Comparison of ENCODE assay signal across 16 mouse cellular contexts in genomic region chr17:34922939-34923338, GRCm38 (mm10). TPM values are rescaled to one million over a fixed set of nuclear protein-coding genes. Genes with fewer than 3 reads are reported as not detected.
DNase-seq lines count a peak whose midpoint lies in the region; ATAC-seq and TF ChIP-seq lines count a peak whose summit lies in the region.
"Had no signal": no experiment of that assay in that cellular context is flagged by ENCODE, and none has a peak within 500 bp of the region (broad histone marks: within the 10 kb centered on the region; RNA-seq: fewer than 3 reads in every experiment).

No protein-coding gene starts in this region.

- H3K4me2 ChIP-seq in hindbrain, postnatal 0 days (ENCODE audit: low read depth, low read length) = no peak overlapping the region
- no peak overlapping the region for H3K4me2 ChIP-seq in hindbrain, embryonic 16.5 days (ENCODE audit: low read length)
- no peak overlapping the region for H3K4me2 ChIP-seq in intestine, embryonic 16.5 days (ENCODE audit: low read depth, low read length)
- no peak overlapping the region for H3K4me2 ChIP-seq in forebrain, embryonic 15.5 days (replicated peaks)
- H3K4me2 ChIP-seq: embryonic facial prominence, embryonic 15.5 days; heart, embryonic 12.5 days; lung, embryonic 15.5 days had no signal

- no peak overlapping the region for H3K4me3 ChIP-seq in hindbrain, postnatal 0 days (ENCODE audit: low read length)
- no peak overlapping the region for H3K4me3 ChIP-seq in hindbrain, embryonic 16.5 days (ENCODE audit: low read length)
- no peak overlapping the region for H3K4me3 ChIP-seq in thymus, adult 2 months (ENCODE audit: control insufficient read depth, insufficient read depth, low read length)
- H3K4me3 ChIP-seq in intestine, embryonic 16.5 days (ENCODE audit: low read length) = no peak overlapping the region
- H3K4me3 ChIP-seq in forebrain, embryonic 15.5 days = no peak overlapping the region
- H3K4me3 ChIP-seq: embryonic facial prominence, embryonic 15.5 days; heart, embryonic 12.5 days; lung, embryonic 15.5 days had no signal

- TF ChIP-seq CTCF in hindbrain, postnatal 0 days (IDR thresholded peaks at IDR 0.05; ENCODE audit: low read depth) = peak; percentile 17; the same call in 1 of the 2 replicates
- TF ChIP-seq CTCF in thymus, adult 2 months (IDR thresholded peaks at IDR 0.05; ENCODE audit: borderline replicate concordance, control insufficient read depth, extremely low read depth, insufficient read depth, low read length, poor library complexity) = 0 out of 2 replicates have a peak, but pooled peaks have one; percentile 14

- H3K4me1 ChIP-seq in hindbrain, postnatal 0 days (ENCODE audit: insufficient read depth, low read length) = no peaks in the 10 kb centered on the region
- H3K4me1 ChIP-seq in hindbrain, embryonic 16.5 days (ENCODE audit: control insufficient read depth, insufficient read depth, low read depth, low read length) = no peaks in the 10 kb centered on the region
- no peaks in the 10 kb centered on the region for H3K4me1 ChIP-seq in thymus, adult 2 months (replicated peaks; ENCODE audit: control insufficient read depth, insufficient read depth, low read length)
- no peaks in the 10 kb centered on the region for H3K4me1 ChIP-seq in intestine, embryonic 16.5 days (ENCODE audit: control insufficient read depth, insufficient read depth, low read length)
- H3K4me1 ChIP-seq in forebrain, embryonic 15.5 days = no peaks in the 10 kb centered on the region
- H3K4me1 ChIP-seq: embryonic facial prominence, embryonic 15.5 days; heart, embryonic 12.5 days; lung, embryonic 15.5 days had no signal

- TF ChIP-seq POLR2A in thymus, adult 2 months (IDR thresholded peaks at IDR 0.05; ENCODE audit: control insufficient read depth, extremely low read depth, insufficient read depth, low read length, poor library complexity) = no peak

- no peaks in the 10 kb centered on the region for H3K36me3 ChIP-seq in hindbrain, postnatal 0 days (ENCODE audit: insufficient read depth, low read length)
- H3K36me3 ChIP-seq in hindbrain, embryonic 16.5 days (ENCODE audit: control insufficient read depth, insufficient read depth, low read length) = no peaks in the 10 kb centered on the region
- no peaks in the 10 kb centered on the region for H3K36me3 ChIP-seq in thymus, adult 2 months (ENCODE audit: control insufficient read depth, insufficient read depth, low read length)
- no peaks in the 10 kb centered on the region for H3K36me3 ChIP-seq in intestine, embryonic 16.5 days (ENCODE audit: control insufficient read depth, insufficient read depth, low read length)
- H3K36me3 ChIP-seq in forebrain, embryonic 15.5 days = no peaks in the 10 kb centered on the region
- H3K36me3 ChIP-seq: embryonic facial prominence, embryonic 15.5 days; G1E; heart, embryonic 12.5 days; lung, embryonic 15.5 days had no signal

- no peak overlapping the region for H3K9ac ChIP-seq in hindbrain, postnatal 0 days (replicated peaks; ENCODE audit: low read length)
- H3K9ac ChIP-seq in hindbrain, embryonic 16.5 days (ENCODE audit: low read depth, low read length) = no peak overlapping the region
- no peak overlapping the region for H3K9ac ChIP-seq in intestine, embryonic 16.5 days (ENCODE audit: low read depth, low read length)
- no peak overlapping the region for H3K9ac ChIP-seq in forebrain, embryonic 15.5 days (replicated peaks)
- H3K9ac ChIP-seq: embryonic facial prominence, embryonic 15.5 days; heart, embryonic 12.5 days; lung, embryonic 15.5 days had no signal

- H3K27me3 ChIP-seq in hindbrain, postnatal 0 days (ENCODE audit: insufficient read depth, low read length) = no peaks in the 10 kb centered on the region
- H3K27me3 ChIP-seq in hindbrain, embryonic 16.5 days (replicated peaks; ENCODE audit: control insufficient read depth, insufficient read depth, low read length) = no peaks in the 10 kb centered on the region
- H3K27me3 ChIP-seq in thymus, adult 2 months (ENCODE audit: control insufficient read depth, insufficient read depth, low read length) = no peaks in the 10 kb centered on the region
- no peaks in the 10 kb centered on the region for H3K27me3 ChIP-seq in intestine, embryonic 16.5 days (replicated peaks; ENCODE audit: control insufficient read depth, insufficient read depth, low read length)
- no peaks in the 10 kb centered on the region for H3K27me3 ChIP-seq in forebrain, embryonic 15.5 days
- H3K27me3 ChIP-seq: embryonic facial prominence, embryonic 15.5 days; heart, embryonic 12.5 days; lung, embryonic 15.5 days had no signal

- no peak for ATAC-seq in hindbrain, postnatal 0 days
- ATAC-seq in hindbrain, embryonic 16.5 days = no peak
- 0 out of 2 replicates have a peak, but pooled peaks have one; percentile 21 for ATAC-seq in intestine, embryonic 16.5 days
- no peak for ATAC-seq in forebrain, embryonic 15.5 days (replicated peaks)

- H3K9me3 ChIP-seq in hindbrain, postnatal 0 days (ENCODE audit: low read length) = no peaks in the 10 kb centered on the region
- no peaks in the 10 kb centered on the region for H3K9me3 ChIP-seq in hindbrain, embryonic 16.5 days (ENCODE audit: control insufficient read depth, low read length)
- H3K9me3 ChIP-seq in intestine, embryonic 16.5 days (ENCODE audit: control insufficient read depth, low read length) = no peaks in the 10 kb centered on the region
- no peaks in the 10 kb centered on the region for H3K9me3 ChIP-seq in forebrain, embryonic 15.5 days
- H3K9me3 ChIP-seq: embryonic facial prominence, embryonic 15.5 days; G1E; heart, embryonic 12.5 days; lung, embryonic 15.5 days had no signal

- DNase-seq in hindbrain, postnatal 0 days (ENCODE audit: low spot score) = no peak
- DNase-seq in thymus, adult 2 months = no peak
- no peak for DNase-seq in thymus, postnatal 10 days (ENCODE audit: low spot score in 2 of 2)
- DNase-seq in testis, postnatal 14 days (ENCODE audit: low spot score) = no peak
- no peak for DNase-seq in yolk sac, embryonic 10.5 days (ENCODE audit: low spot score)
- DNase-seq: adrenal gland, adult 2 months; cerebellum, postnatal 10 days; kidney, postnatal 14 days had no signal

- no peak overlapping the region for H3K27ac ChIP-seq in hindbrain, postnatal 0 days
- no peak overlapping the region for H3K27ac ChIP-seq in hindbrain, embryonic 16.5 days (ENCODE audit: low read depth, low read length)
- H3K27ac ChIP-seq in thymus, adult 2 months (ENCODE audit: control insufficient read depth, insufficient read depth, low read length) = no peak overlapping the region
- no peak overlapping the region for H3K27ac ChIP-seq in intestine, embryonic 16.5 days (ENCODE audit: low read length)
- H3K27ac ChIP-seq in forebrain, embryonic 15.5 days (replicated peaks) = no peak overlapping the region
- H3K27ac ChIP-seq: embryonic facial prominence, embryonic 15.5 days; lung, embryonic 15.5 days had no signal

- 56% methylated on average over 6 of the region's 6 CpGs for WGBS in hindbrain, postnatal 0 days
- 48% methylated on average over 6 of the region's 6 CpGs for WGBS in hindbrain, embryonic 16.5 days
- WGBS in thymus, adult 2 months = 74% methylated on average over 6 of the region's 6 CpGs
- WGBS in intestine, embryonic 16.5 days = 38% methylated on average over 6 of the region's 6 CpGs
- WGBS in forebrain, embryonic 15.5 days = 48% methylated on average over 6 of the region's 6 CpGs

RNA-seq across cellular contexts. Expression of gene Neu1, which starts 8.1 kb away (rescaled TPM):
- total RNA-seq in hindbrain, postnatal 0 days (2014; rRNA removed) = 50.9 and 93.9 TPM in 2 replicates
- polyA plus RNA-seq in hindbrain, postnatal 0 days (2015; fragmentation: Nextera tagmentation; extraction: Ambion mirVana) = 42.9 and 43.1 TPM in 2 replicates
- 41.7 and 42.1 TPM in 2 replicates for polyA plus RNA-seq in hindbrain, embryonic 16.5 days (2015; fragmentation: Nextera tagmentation; extraction: Ambion mirVana)
- 66.9 and 82.3 TPM in 2 replicates for polyA plus RNA-seq in thymus, adult 2 months (2012; rRNA removed)
- polyA plus RNA-seq in intestine, embryonic 16.5 days (2015; fragmentation: Nextera tagmentation; extraction: Ambion mirVana) = 226 and 301 TPM in 2 replicates
- 27.9 and 31.0 TPM in 2 replicates for polyA plus RNA-seq in forebrain, embryonic 15.5 days (2015; fragmentation: Nextera tagmentation; extraction: Ambion mirVana)

RNA-seq across cellular contexts. Expression of gene Slc44a4, which starts 8.7 kb away (rescaled TPM):
- 0.22 TPM in 1 of 2 replicates, not detected in the other for total RNA-seq in hindbrain, postnatal 0 days (2014; rRNA removed)
- polyA plus RNA-seq in hindbrain, postnatal 0 days (2015; fragmentation: Nextera tagmentation; extraction: Ambion mirVana) = 0.18 and 0.25 TPM in 2 replicates
- polyA plus RNA-seq in hindbrain, embryonic 16.5 days (2015; fragmentation: Nextera tagmentation; extraction: Ambion mirVana) = 0.21 TPM in 1 of 2 replicates, not detected in the other
- 0.33 and 0.59 TPM in 2 replicates for polyA plus RNA-seq in thymus, adult 2 months (2012; rRNA removed)
- 108 and 134 TPM in 2 replicates for polyA plus RNA-seq in intestine, embryonic 16.5 days (2015; fragmentation: Nextera tagmentation; extraction: Ambion mirVana)
- not detected in 2 replicates for polyA plus RNA-seq in forebrain, embryonic 15.5 days (2015; fragmentation: Nextera tagmentation; extraction: Ambion mirVana)
- total RNA-seq: G1E; monocyte, adult 5-6 weeks had no signal
- polyA plus RNA-seq: G1E had no signal

RNA-seq across cellular contexts. Expression of gene Ehmt2, which starts 24.7 kb away (rescaled TPM):
- total RNA-seq in hindbrain, postnatal 0 days (2014; rRNA removed) = 309 and 317 TPM in 2 replicates
- 57.4 and 57.6 TPM in 2 replicates for polyA plus RNA-seq in hindbrain, postnatal 0 days (2015; fragmentation: Nextera tagmentation; extraction: Ambion mirVana)
- 81.9 and 95.3 TPM in 2 replicates for polyA plus RNA-seq in hindbrain, embryonic 16.5 days (2015; fragmentation: Nextera tagmentation; extraction: Ambion mirVana)
- 372 and 380 TPM in 2 replicates for polyA plus RNA-seq in thymus, adult 2 months (2012; rRNA removed)
- 59.8 and 61.9 TPM in 2 replicates for polyA plus RNA-seq in intestine, embryonic 16.5 days (2015; fragmentation: Nextera tagmentation; extraction: Ambion mirVana)
- polyA plus RNA-seq in forebrain, embryonic 15.5 days (2015; fragmentation: Nextera tagmentation; extraction: Ambion mirVana) = 108 and 111 TPM in 2 replicates

RNA-seq across cellular contexts. Expression of gene C2, which starts 24.9 kb away (rescaled TPM):
- 5.4 and 7.8 TPM in 2 replicates for total RNA-seq in hindbrain, postnatal 0 days (2014; rRNA removed)
- polyA plus RNA-seq in hindbrain, postnatal 0 days (2015; fragmentation: Nextera tagmentation; extraction: Ambion mirVana) = 5.5 and 6.0 TPM in 2 replicates
- 1.8 and 2.8 TPM in 2 replicates for polyA plus RNA-seq in hindbrain, embryonic 16.5 days (2015; fragmentation: Nextera tagmentation; extraction: Ambion mirVana)
- polyA plus RNA-seq in thymus, adult 2 months (2012; rRNA removed) = 12.9 and 18.4 TPM in 2 replicates
- polyA plus RNA-seq in intestine, embryonic 16.5 days (2015; fragmentation: Nextera tagmentation; extraction: Ambion mirVana) = 26.5 and 36.0 TPM in 2 replicates
- 0.77 and 1.5 TPM in 2 replicates for polyA plus RNA-seq in forebrain, embryonic 15.5 days (2015; fragmentation: Nextera tagmentation; extraction: Ambion mirVana)
- total RNA-seq: monocyte, adult 5-6 weeks had no signal

RNA-seq across cellular contexts. Expression of gene Hspa1b, which starts 36.1 kb away (rescaled TPM):
- total RNA-seq in hindbrain, postnatal 0 days (2014; rRNA removed) = 15.2 and 20.4 TPM in 2 replicates
- polyA plus RNA-seq in hindbrain, postnatal 0 days (2015; fragmentation: Nextera tagmentation; extraction: Ambion mirVana) = 0.51 and 0.55 TPM in 2 replicates
- 0.45 and 0.74 TPM in 2 replicates for polyA plus RNA-seq in hindbrain, embryonic 16.5 days (2015; fragmentation: Nextera tagmentation; extraction: Ambion mirVana)
- polyA plus RNA-seq in thymus, adult 2 months (2012; rRNA removed) = 22.7 and 26.5 TPM in 2 replicates
- polyA plus RNA-seq in intestine, embryonic 16.5 days (2015; fragmentation: Nextera tagmentation; extraction: Ambion mirVana) = 0.22 and 0.24 TPM in 2 replicates
- 0.10 and 0.17 TPM in 2 replicates for polyA plus RNA-seq in forebrain, embryonic 15.5 days (2015; fragmentation: Nextera tagmentation; extraction: Ambion mirVana)

Comparison
In these comparisons a context has a peak if more than half of its experiments do, and no peak if none do; other contexts are left out.
1. RNA of gene Slc44a4, which starts 8.7 kb away (polyA plus RNA-seq): 108 to 134 TPM in intestine, embryonic 16.5 days; 0.33 to 0.59 TPM in thymus, adult 2 months, 0.21 TPM in hindbrain, embryonic 16.5 days, 0.18 to 0.25 TPM in hindbrain, postnatal 0 days and not detected in forebrain, embryonic 15.5 days; every median in the first group is over 10 times any median in the second.